Mouse (Mus musculus): ENCODE measurements around the gene Tm6sf1. TPM values are rescaled to one million over a fixed set of nuclear protein-coding genes. Genes with fewer than 3 reads are reported as not detected.

Gene Tm6sf1
- polyA plus RNA-seq (2014; fragmentation: Nextera tagmentation; extraction: Ambion mirVana): 6.7 and 10.9 TPM in 2 replicates

GRCm38 (mm10) chr7:81858968-81859721 is at the start of gene Tm6sf1:
Tm6sf1 (plus strand) TSS chr7:81859001.
- ATAC-seq (ENCODE audit: low FRiP score, low TSS enrichment): peak; percentile 68; the same call in 1 of the 2 replicates
- under 1% methylated on average over 62 of the region's 64 CpGs for WGBS
- H3K27ac ChIP-seq (replicated peaks; ENCODE audit: low read depth, low read length): 0 out of 2 replicates have a peak within 1 kb of the TSS, but pooled peaks have one; percentile 5

GRCm38 (mm10) chr7:81824906-81825305 is 33.9 kb upstream of the Tm6sf1 start:
- no peak for DNase-seq
- 83% methylated on average over 3 of the region's 3 CpGs for WGBS
- ATAC-seq (ENCODE audit: low FRiP score, low TSS enrichment): no peak
- H3K4me3 ChIP-seq (replicated peaks; ENCODE audit: low read depth, low read length): no peak overlapping the region
- peaks cover 34% of the 10 kb centered on the region for H3K4me1 ChIP-seq (ENCODE audit: control insufficient read depth, insufficient read depth, low read length)
- H3K27me3 ChIP-seq (ENCODE audit: control insufficient read depth, insufficient read depth, low read length): no peaks in the 10 kb centered on the region
- H3K36me3 ChIP-seq (ENCODE audit: control insufficient read depth, insufficient read depth, low read length): no peaks in the 10 kb centered on the region
- H3K9ac ChIP-seq (replicated peaks; ENCODE audit: low read length): no peak overlapping the region
- H3K9me3 ChIP-seq (ENCODE audit: control insufficient read depth, low read length): no peaks in the 10 kb centered on the region
- H3K27ac ChIP-seq (replicated peaks; ENCODE audit: low read depth, low read length): no peak overlapping the region
- peak overlapping the region; percentile 26; the same call in 1 of the 2 replicates for H3K4me2 ChIP-seq (ENCODE audit: low read length)

More at GRCm38 (mm10) chr7:81858968-81859721, at the start of gene Tm6sf1:
- peak; percentile 67 for DNase-seq
- Histone ChIP-seq H3K4me3 (replicated peaks; ENCODE audit: low read depth, low read length) (peak within 1 kb of the TSS; percentile 57), H3K9me3 (ENCODE audit: control insufficient read depth, low read length) (no peaks in the 10 kb centered on the region), H3K4me2 (ENCODE audit: low read length) (peak within 1 kb of the TSS; percentile 96), H3K4me1 (ENCODE audit: control insufficient read depth, insufficient read depth, low read length) (peaks cover 17% of the 10 kb centered on the region; the same call in 1 of the 2 replicates), H3K36me3 (ENCODE audit: control insufficient read depth, insufficient read depth, low read length) (no peaks in the 10 kb centered on the region), H3K9ac (replicated peaks; ENCODE audit: low read length) (peak within 1 kb of the TSS; percentile 72), H3K27me3 (ENCODE audit: control insufficient read depth, insufficient read depth, low read length) (peaks cover 12% of the 10 kb centered on the region; the same call in 1 of the 2 replicates)

GRCm38 (mm10) chr7:81825381-81825780 is 33.4 kb upstream of the Tm6sf1 start:
- ATAC-seq (ENCODE audit: low FRiP score, low TSS enrichment): no peak
- Histone ChIP-seq H3K36me3 (ENCODE audit: control insufficient read depth, insufficient read depth, low read length) (no peaks in the 10 kb centered on the region), H3K4me1 (ENCODE audit: control insufficient read depth, insufficient read depth, low read length) (peaks cover 34% of the 10 kb centered on the region), H3K4me2 (ENCODE audit: low read length) (peak overlapping the region; percentile 26; the same call in 1 of the 2 replicates), H3K9ac (replicated peaks; ENCODE audit: low read length) (no peak overlapping the region), H3K9me3 (ENCODE audit: control insufficient read depth, low read length) (no peaks in the 10 kb centered on the region), H3K4me3 (replicated peaks; ENCODE audit: low read depth, low read length) (no peak overlapping the region), H3K27ac (replicated peaks; ENCODE audit: low read depth, low read length) (no peak overlapping the region), H3K27me3 (ENCODE audit: control insufficient read depth, insufficient read depth, low read length) (no peaks in the 10 kb centered on the region)
- 49% methylated on average over 3 of the region's 3 CpGs for WGBS
- DNase-seq: peak; percentile 16

GRCm38 (mm10) chr7:81827806-81828667 is 30.8 kb upstream of the Tm6sf1 start:
- Histone ChIP-seq H3K4me1 (ENCODE audit: control insufficient read depth, insufficient read depth, low read length) (peaks cover 34% of the 10 kb centered on the region), H3K4me3 (replicated peaks; ENCODE audit: low read depth, low read length) (peak overlapping the region; percentile 78), H3K9me3 (ENCODE audit: control insufficient read depth, low read length) (no peaks in the 10 kb centered on the region), H3K27me3 (ENCODE audit: control insufficient read depth, insufficient read depth, low read length) (no peaks in the 10 kb centered on the region), H3K9ac (replicated peaks; ENCODE audit: low read length) (peak overlapping the region; percentile 84), H3K27ac (replicated peaks; ENCODE audit: low read depth, low read length) (peak overlapping the region; percentile 97), H3K36me3 (ENCODE audit: control insufficient read depth, insufficient read depth, low read length) (no peaks in the 10 kb centered on the region), H3K4me2 (ENCODE audit: low read length) (peak overlapping the region; percentile 73)
- WGBS: 26% methylated on average over 17 of the region's 17 CpGs
- DNase-seq (no peak), ATAC-seq (ENCODE audit: low FRiP score, low TSS enrichment) (peak; percentile 14; the same call in 1 of the 2 replicates)

GRCm38 (mm10) chr7:81828681-81829378 is 30.0 kb upstream of the Tm6sf1 start:
- peak; percentile 80 for ATAC-seq (ENCODE audit: low FRiP score, low TSS enrichment)
- under 1% methylated on average over 86 of the region's 91 CpGs for WGBS
- Histone ChIP-seq H3K36me3 (ENCODE audit: control insufficient read depth, insufficient read depth, low read length) (no peaks in the 10 kb centered on the region), H3K4me1 (ENCODE audit: control insufficient read depth, insufficient read depth, low read length) (peaks cover 34% of the 10 kb centered on the region), H3K27ac (replicated peaks; ENCODE audit: low read depth, low read length) (peak overlapping the region; percentile 97), H3K9ac (replicated peaks; ENCODE audit: low read length) (peak overlapping the region; percentile 84), H3K4me3 (replicated peaks; ENCODE audit: low read depth, low read length) (peak overlapping the region; percentile 78), H3K27me3 (ENCODE audit: control insufficient read depth, insufficient read depth, low read length) (no peaks in the 10 kb centered on the region), H3K4me2 (ENCODE audit: low read length) (peak overlapping the region; percentile 73), H3K9me3 (ENCODE audit: control insufficient read depth, low read length) (no peaks in the 10 kb centered on the region)
- DNase-seq: peak; percentile 65

- under 1% methylated on average over 56 of the region's 58 CpGs for WGBS
- Histone ChIP-seq H3K27ac (replicated peaks; ENCODE audit: low read depth, low read length) (peak within 1 kb of the TSS; percentile 97), H3K4me3 (replicated peaks; ENCODE audit: low read depth, low read length) (peak within 1 kb of the TSS; percentile 78), H3K4me2 (ENCODE audit: low read length) (peak within 1 kb of the TSS; percentile 73), H3K4me1 (ENCODE audit: control insufficient read depth, insufficient read depth, low read length) (peaks cover 34% of the 10 kb centered on the region), H3K9ac (replicated peaks; ENCODE audit: low read length) (peak within 1 kb of the TSS; percentile 84), H3K36me3 (ENCODE audit: control insufficient read depth, insufficient read depth, low read length) (no peaks in the 10 kb centered on the region), H3K9me3 (ENCODE audit: control insufficient read depth, low read length) (no peaks in the 10 kb centered on the region), H3K27me3 (ENCODE audit: control insufficient read depth, insufficient read depth, low read length) (no peaks in the 10 kb centered on the region)
- ATAC-seq (ENCODE audit: low FRiP score, low TSS enrichment) (peak; percentile 93), DNase-seq (peak; percentile 97)
Measured at GRCm38 (mm10) chr7:81829379-81829894, 29.4 kb upstream of the Tm6sf1 start, which contains the start of gene Btbd1. Btbd1 (minus strand) TSS chr7:81829431.

GRCm38 (mm10) chr7:81834847-81835246 is 24.0 kb upstream of the Tm6sf1 start:
- no peaks in the 10 kb centered on the region for H3K36me3 ChIP-seq (ENCODE audit: control insufficient read depth, insufficient read depth, low read length)
- no peaks in the 10 kb centered on the region for H3K4me1 ChIP-seq (ENCODE audit: control insufficient read depth, insufficient read depth, low read length)
- H3K27ac ChIP-seq (replicated peaks; ENCODE audit: low read depth, low read length): no peak overlapping the region
- no peak overlapping the region for H3K4me3 ChIP-seq (replicated peaks; ENCODE audit: low read depth, low read length)
- H3K27me3 ChIP-seq (ENCODE audit: control insufficient read depth, insufficient read depth, low read length): no peaks in the 10 kb centered on the region
- H3K9me3 ChIP-seq (ENCODE audit: control insufficient read depth, low read length): no peaks in the 10 kb centered on the region
- H3K4me2 ChIP-seq (ENCODE audit: low read length): no peak overlapping the region
- no peak overlapping the region for H3K9ac ChIP-seq (replicated peaks; ENCODE audit: low read length)
- DNase-seq: no peak
- ATAC-seq (ENCODE audit: low FRiP score, low TSS enrichment): no peak

- Histone ChIP-seq H3K4me2 (ENCODE audit: low read length) (no peak overlapping the region), H3K4me3 (replicated peaks; ENCODE audit: low read depth, low read length) (no peak overlapping the region), H3K27me3 (ENCODE audit: control insufficient read depth, insufficient read depth, low read length) (no peaks in the 10 kb centered on the region), H3K4me1 (ENCODE audit: control insufficient read depth, insufficient read depth, low read length) (no peaks in the 10 kb centered on the region), H3K27ac (replicated peaks; ENCODE audit: low read depth, low read length) (no peak overlapping the region), H3K9me3 (ENCODE audit: control insufficient read depth, low read length) (no peaks in the 10 kb centered on the region), H3K9ac (replicated peaks; ENCODE audit: low read length) (no peak overlapping the region), H3K36me3 (ENCODE audit: control insufficient read depth, insufficient read depth, low read length) (no peaks in the 10 kb centered on the region)
- WGBS: 93% methylated on average over 5 of the region's 5 CpGs
- DNase-seq (no peak), ATAC-seq (ENCODE audit: low FRiP score, low TSS enrichment) (no peak)
Measured at GRCm38 (mm10) chr7:81835430-81835829, 23.4 kb upstream of the Tm6sf1 start.
